Mouse (Mus musculus): Measurements from ENCODE around the gene Enpp5. TPM values are rescaled to one million over a fixed set of nuclear protein-coding genes. Genes with fewer than 3 reads are reported as not detected.

The Enpp5 gene
- polyA plus RNA-seq, 1 experiment from 2014 or later: 17.8 TPM

- ATAC-seq (replicated peaks; ENCODE audit: low FRiP score, low TSS enrichment, low read depth) (no peak), DNase-seq (ENCODE audit: low spot score) (no peak)
- Histone ChIP-seq H3K27ac (ENCODE audit: low read depth) (no peak overlapping the region), H3K4me3 (ENCODE audit: low read depth, low read length) (no peak overlapping the region), H3K27me3 (replicated peaks; ENCODE audit: control insufficient read depth, insufficient read depth, low read length) (no peaks in the 10 kb centered on the region), H3K9me3 (ENCODE audit: control insufficient read depth, low read length) (no peaks in the 10 kb centered on the region), H3K4me1 (replicated peaks; ENCODE audit: control insufficient read depth, insufficient read depth, low read length) (no peaks in the 10 kb centered on the region), H3K36me3 (ENCODE audit: control insufficient read depth, insufficient read depth, low read length) (no peaks in the 10 kb centered on the region), H3K4me2 (ENCODE audit: low read length) (no peak overlapping the region), H3K9ac (ENCODE audit: low read length) (no peak overlapping the region)
- 71% methylated on average over 4 of the region's 4 CpGs for WGBS
Observed at GRCm38 (mm10) chr17:44053427-44053826, 25.2 kb upstream of the Enpp5 start.

GRCm38 (mm10) chr17:44057123-44057522, 21.5 kb upstream of the Enpp5 start:
- DNase-seq (ENCODE audit: low spot score): no peak
- 87% methylated on average over 1 of the region's 1 CpGs for WGBS
- no peak for ATAC-seq (replicated peaks; ENCODE audit: low FRiP score, low TSS enrichment, low read depth)
- Histone ChIP-seq H3K9me3 (ENCODE audit: control insufficient read depth, low read length) (no peaks in the 10 kb centered on the region), H3K9ac (ENCODE audit: low read length) (no peak overlapping the region), H3K27ac (ENCODE audit: low read depth) (no peak overlapping the region), H3K4me3 (ENCODE audit: low read depth, low read length) (no peak overlapping the region), H3K4me1 (replicated peaks; ENCODE audit: control insufficient read depth, insufficient read depth, low read length) (no peaks in the 10 kb centered on the region), H3K36me3 (ENCODE audit: control insufficient read depth, insufficient read depth, low read length) (no peaks in the 10 kb centered on the region), H3K4me2 (ENCODE audit: low read length) (no peak overlapping the region), H3K27me3 (replicated peaks; ENCODE audit: control insufficient read depth, insufficient read depth, low read length) (no peaks in the 10 kb centered on the region)

- Histone ChIP-seq H3K9me3 (ENCODE audit: control insufficient read depth, low read length) (no peaks in the 10 kb centered on the region), H3K27me3 (replicated peaks; ENCODE audit: control insufficient read depth, insufficient read depth, low read length) (no peaks in the 10 kb centered on the region), H3K36me3 (ENCODE audit: control insufficient read depth, insufficient read depth, low read length) (no peaks in the 10 kb centered on the region), H3K4me2 (ENCODE audit: low read length) (no peak overlapping the region), H3K27ac (ENCODE audit: low read depth) (no peak overlapping the region), H3K9ac (ENCODE audit: low read length) (no peak overlapping the region), H3K4me3 (ENCODE audit: low read depth, low read length) (no peak overlapping the region), H3K4me1 (replicated peaks; ENCODE audit: control insufficient read depth, insufficient read depth, low read length) (no peaks in the 10 kb centered on the region)
- ATAC-seq (replicated peaks; ENCODE audit: low FRiP score, low TSS enrichment, low read depth): no peak
- no peak for DNase-seq (ENCODE audit: low spot score)
Observed at GRCm38 (mm10) chr17:44058145-44058544, 20.5 kb upstream of the Enpp5 start.

- no peak overlapping the region for H3K4me3 ChIP-seq (ENCODE audit: low read depth, low read length)
- ATAC-seq (replicated peaks; ENCODE audit: low FRiP score, low TSS enrichment, low read depth) (no peak), DNase-seq (ENCODE audit: low spot score) (no peak)
- 95% methylated on average over 1 of the region's 1 CpGs for WGBS
- no peaks in the 10 kb centered on the region for H3K27me3 ChIP-seq (replicated peaks; ENCODE audit: control insufficient read depth, insufficient read depth, low read length)
- no peak overlapping the region for H3K27ac ChIP-seq (ENCODE audit: low read depth)
- H3K9me3 ChIP-seq (ENCODE audit: control insufficient read depth, low read length): no peaks in the 10 kb centered on the region
- no peaks in the 10 kb centered on the region for H3K36me3 ChIP-seq (ENCODE audit: control insufficient read depth, insufficient read depth, low read length)
- H3K4me2 ChIP-seq (ENCODE audit: low read length): no peak overlapping the region
- H3K4me1 ChIP-seq (replicated peaks; ENCODE audit: control insufficient read depth, insufficient read depth, low read length): no peaks in the 10 kb centered on the region
- no peak overlapping the region for H3K9ac ChIP-seq (ENCODE audit: low read length)
Observed at GRCm38 (mm10) chr17:44060781-44061180, 17.8 kb upstream of the Enpp5 start.

GRCm38 (mm10) chr17:44061289-44061890, 17.2 kb upstream of the Enpp5 start:
- Histone ChIP-seq H3K9ac (ENCODE audit: low read length) (no peak overlapping the region), H3K27ac (ENCODE audit: low read depth) (no peak overlapping the region), H3K4me3 (ENCODE audit: low read depth, low read length) (no peak overlapping the region), H3K27me3 (replicated peaks; ENCODE audit: control insufficient read depth, insufficient read depth, low read length) (no peaks in the 10 kb centered on the region), H3K4me1 (replicated peaks; ENCODE audit: control insufficient read depth, insufficient read depth, low read length) (no peaks in the 10 kb centered on the region), H3K4me2 (ENCODE audit: low read length) (no peak overlapping the region), H3K36me3 (ENCODE audit: control insufficient read depth, insufficient read depth, low read length) (no peaks in the 10 kb centered on the region), H3K9me3 (ENCODE audit: control insufficient read depth, low read length) (no peaks in the 10 kb centered on the region)
- 72% methylated on average over 5 of the region's 5 CpGs for WGBS
- ATAC-seq (replicated peaks; ENCODE audit: low FRiP score, low TSS enrichment, low read depth): no peak
- DNase-seq (ENCODE audit: low spot score): no peak

- Histone ChIP-seq H3K4me3 (ENCODE audit: low read depth, low read length) (no peak overlapping the region), H3K9ac (ENCODE audit: low read length) (no peak overlapping the region), H3K27me3 (replicated peaks; ENCODE audit: control insufficient read depth, insufficient read depth, low read length) (no peaks in the 10 kb centered on the region), H3K36me3 (ENCODE audit: control insufficient read depth, insufficient read depth, low read length) (no peaks in the 10 kb centered on the region), H3K9me3 (ENCODE audit: control insufficient read depth, low read length) (no peaks in the 10 kb centered on the region), H3K4me2 (ENCODE audit: low read length) (no peak overlapping the region), H3K27ac (ENCODE audit: low read depth) (no peak overlapping the region), H3K4me1 (replicated peaks; ENCODE audit: control insufficient read depth, insufficient read depth, low read length) (no peaks in the 10 kb centered on the region)
- 70% methylated on average over 6 of the region's 6 CpGs for WGBS
- DNase-seq (ENCODE audit: low spot score): no peak
- no peak for ATAC-seq (replicated peaks; ENCODE audit: low FRiP score, low TSS enrichment, low read depth)
Observed at GRCm38 (mm10) chr17:44068876-44069275, 9.7 kb upstream of the Enpp5 start.

- Histone ChIP-seq H3K9me3 (ENCODE audit: control insufficient read depth, low read length) (no peaks in the 10 kb centered on the region), H3K4me1 (replicated peaks; ENCODE audit: control insufficient read depth, insufficient read depth, low read length) (no peaks in the 10 kb centered on the region), H3K4me3 (ENCODE audit: low read depth, low read length) (no peak overlapping the region), H3K27ac (ENCODE audit: low read depth) (no peak overlapping the region), H3K4me2 (ENCODE audit: low read length) (no peak overlapping the region), H3K36me3 (ENCODE audit: control insufficient read depth, insufficient read depth, low read length) (no peaks in the 10 kb centered on the region), H3K9ac (ENCODE audit: low read length) (no peak overlapping the region), H3K27me3 (replicated peaks; ENCODE audit: control insufficient read depth, insufficient read depth, low read length) (no peaks in the 10 kb centered on the region)
- no peak for DNase-seq (ENCODE audit: low spot score)
- no peak for ATAC-seq (replicated peaks; ENCODE audit: low FRiP score, low TSS enrichment, low read depth)
Observed at GRCm38 (mm10) chr17:44071680-44072079, 6.9 kb upstream of the Enpp5 start.

- no peak for ATAC-seq (replicated peaks; ENCODE audit: low FRiP score, low TSS enrichment, low read depth)
- DNase-seq (ENCODE audit: low spot score): no peak
- WGBS: 86% methylated on average over 3 of the region's 3 CpGs
Observed at GRCm38 (mm10) chr17:44075601-44076000, 3.0 kb upstream of the Enpp5 start.

GRCm38 (mm10) chr17:44076051-44076680, 2.4 kb upstream of the Enpp5 start:
- Histone ChIP-seq H3K9me3 (ENCODE audit: control insufficient read depth, low read length) (no peaks in the 10 kb centered on the region), H3K4me2 (ENCODE audit: low read length) (no peak overlapping the region), H3K27me3 (replicated peaks; ENCODE audit: control insufficient read depth, insufficient read depth, low read length) (no peaks in the 10 kb centered on the region), H3K36me3 (ENCODE audit: control insufficient read depth, insufficient read depth, low read length) (no peaks in the 10 kb centered on the region), H3K4me3 (ENCODE audit: low read depth, low read length) (no peak overlapping the region), H3K27ac (ENCODE audit: low read depth) (no peak overlapping the region), H3K9ac (ENCODE audit: low read length) (no peak overlapping the region), H3K4me1 (replicated peaks; ENCODE audit: control insufficient read depth, insufficient read depth, low read length) (no peaks in the 10 kb centered on the region)
- WGBS: 58% methylated on average over 6 of the region's 6 CpGs
- no peak for ATAC-seq (replicated peaks; ENCODE audit: low FRiP score, low TSS enrichment, low read depth)
- DNase-seq (ENCODE audit: low spot score): no peak

More at GRCm38 (mm10) chr17:44075601-44076000, 3.0 kb upstream of the Enpp5 start:
- no peaks in the 10 kb centered on the region for H3K36me3 ChIP-seq (ENCODE audit: control insufficient read depth, insufficient read depth, low read length)
- no peak overlapping the region for H3K4me2 ChIP-seq (ENCODE audit: low read length)
- H3K9me3 ChIP-seq (ENCODE audit: control insufficient read depth, low read length): no peaks in the 10 kb centered on the region
- H3K4me3 ChIP-seq (ENCODE audit: low read depth, low read length): no peak overlapping the region
- no peak overlapping the region for H3K9ac ChIP-seq (ENCODE audit: low read length)
- H3K27ac ChIP-seq (ENCODE audit: low read depth): no peak overlapping the region
- no peaks in the 10 kb centered on the region for H3K4me1 ChIP-seq (replicated peaks; ENCODE audit: control insufficient read depth, insufficient read depth, low read length)
- no peaks in the 10 kb centered on the region for H3K27me3 ChIP-seq (replicated peaks; ENCODE audit: control insufficient read depth, insufficient read depth, low read length)
